Mouse (Mus musculus) B cell, adult 62 days (primary cell): ENCODE results near the gene Trip13. TPM values are rescaled to one million over a fixed set of nuclear protein-coding genes. Genes with fewer than 3 reads are reported as not detected.

Experiments
- total RNA-seq: library from RNA; stranded (reverse); gene quantifications from 4 replicates; pipeline ENCODE4 v1.2.4, GENCODE M21; 2023

Trip13 gene
- 1.8 to 4.8 TPM (median 2.4 TPM) in 4 replicates for total RNA-seq

GRCm38 (mm10) chr13:73937321-73938176 lies at the start of gene Trip13, which contains the start of gene Brd9:
Trip13 (minus strand) TSS chr13:73937784.
Brd9 (plus strand) TSS chr13:73937811.

DNA sequence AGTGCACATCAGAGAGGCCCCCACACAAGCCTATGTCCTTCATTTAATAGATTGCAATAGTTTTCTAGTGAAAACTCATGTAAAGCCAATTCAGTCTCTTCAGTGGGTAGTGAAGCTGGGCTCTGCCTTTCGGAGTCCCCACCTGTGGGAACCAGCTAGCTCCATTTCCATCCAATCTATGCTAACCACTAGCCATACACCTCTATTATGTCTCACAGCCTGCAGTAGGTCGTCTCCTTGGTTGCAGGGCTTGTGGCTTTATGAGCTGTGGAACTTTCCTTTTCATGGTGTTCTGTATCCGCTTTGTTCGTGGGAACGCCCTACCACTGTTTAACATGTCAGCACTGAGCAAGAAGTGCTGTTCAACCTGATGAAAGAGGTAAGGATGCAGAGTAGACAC lies 26.0 kb upstream of the Trip13 start, which contains the start of gene Zdhhc11:
Gene Zdhhc11 (plus strand): TSS at position 301 of the 400 bp plus-strand sequence.

Other genes starting within 250 kb of the Trip13 start
- gene Slc6a19, start 232.9 kb downstream of the Trip13 start, total RNA-seq = not detected in 4 replicates
- 8.8 to 11.9 TPM (median 9.7 TPM) in 4 replicates for gene Slc12a7, start 204.7 kb downstream of the Trip13 start, total RNA-seq
- not detected in 4 replicates for gene Nkd2, start 90.2 kb downstream of the Trip13 start, total RNA-seq
- 93.0 to 110 TPM (median 102 TPM) in 4 replicates for gene Brd9, start within 50 bp of the Trip13 start, total RNA-seq
- not detected in 4 replicates for gene Zdhhc11, start 26.1 kb upstream of the Trip13 start, total RNA-seq
- gene Tppp, start 71.6 kb upstream of the Trip13 start, total RNA-seq = 0.63 to 1.9 TPM (median 1.1 TPM) in 4 replicates
- 8.9 to 14.0 TPM (median 11.4 TPM) in 4 replicates for gene Cep72, start 124.5 kb upstream of the Trip13 start, total RNA-seq
- 0.12 TPM in 1 of 4 replicates, not detected in the others for gene Slc9a3, start 183.7 kb upstream of the Trip13 start, total RNA-seq